Mouse (Mus musculus): Measurements from ENCODE around the gene Tmem274. TPM values are rescaled to one million over a fixed set of nuclear protein-coding genes. Genes with fewer than 3 reads are reported as not detected.

The Tmem274 gene
- not detected for polyA plus RNA-seq (2017; shearing (Covaris generic))

DNA sequence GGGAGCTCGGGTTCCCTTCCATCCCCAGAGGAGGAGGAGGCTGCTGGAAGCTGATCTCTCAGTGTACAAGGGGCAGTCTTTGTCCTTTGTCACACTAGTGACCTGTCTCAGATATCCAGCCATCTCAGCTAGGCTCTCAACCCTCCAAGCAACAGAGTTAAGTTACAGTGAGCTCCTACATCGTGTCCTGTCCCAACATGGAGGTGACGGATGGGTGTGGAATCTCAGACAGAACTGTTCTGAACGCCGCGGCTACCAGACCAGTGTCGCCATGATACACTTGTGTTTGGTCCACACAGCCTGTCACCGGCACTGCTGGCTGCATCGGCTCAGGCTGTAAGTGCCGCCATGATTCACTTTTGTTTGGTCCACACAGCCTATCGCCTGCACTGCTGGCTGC is at the start of gene Tmem274:
Gene Tmem274, plus strand, starts transcription at position 301 of the 400 bp plus-strand sequence.

GRCm38 (mm10) chr4:149454879-149455278 is 22.3 kb upstream of the Tmem274 start, which contains the start of gene Rbp7:
Rbp7 (minus strand) TSS chr4:149454978.

DNA sequence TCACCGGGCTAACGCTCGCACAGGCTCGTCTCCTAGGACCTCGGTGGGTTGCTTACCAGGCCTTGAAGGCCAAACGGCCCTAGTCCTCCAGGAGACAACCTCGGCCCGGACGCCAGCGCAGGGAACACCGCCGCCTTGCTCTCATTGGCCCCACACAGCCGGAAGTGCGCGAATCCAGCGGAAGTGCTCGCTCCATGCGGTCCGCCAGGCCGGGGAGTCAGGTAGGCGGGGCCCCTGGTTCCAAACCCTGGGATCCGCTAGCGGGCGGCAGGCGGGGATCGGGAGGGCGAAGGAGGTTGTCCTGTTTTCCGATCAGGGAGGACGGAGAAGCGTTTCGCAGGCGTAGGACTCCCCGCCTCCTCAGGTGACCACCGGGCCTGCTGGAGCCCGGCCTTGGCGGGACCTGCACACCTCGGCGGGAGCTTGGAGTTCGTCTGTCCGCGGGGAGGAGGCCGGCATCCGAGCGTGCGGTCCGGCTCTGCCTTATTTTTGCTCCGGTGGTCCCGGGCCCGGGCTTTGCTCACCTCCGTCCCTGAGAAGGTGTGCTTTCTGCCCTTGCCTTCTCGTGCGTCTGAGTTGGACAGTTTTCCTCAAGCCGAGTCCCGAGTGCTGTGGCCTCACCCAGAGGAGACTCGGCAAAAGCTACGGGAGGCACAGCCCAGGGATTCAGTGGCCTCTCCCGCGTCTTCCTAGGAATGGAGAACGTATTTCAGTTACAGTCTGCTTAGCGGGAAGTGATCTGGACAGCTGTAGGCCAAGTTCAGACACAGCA is 8.1 kb downstream of the Tmem274 start, which contains the start of the genes Nmnat1 and Lzic:
Gene Nmnat1, minus strand, starts transcription at position 150 of the 772 bp plus-strand sequence.
Gene Lzic, plus strand, starts transcription at position 177 of the 772 bp plus-strand sequence.

GRCm38 (mm10) chr4:149517868-149518340 is 40.7 kb downstream of the Tmem274 start, which contains the start of gene Ctnnbip1:
Ctnnbip1 (plus strand) TSS chr4:149518236.

Other genes starting within 250 kb of the Tmem274 start
- 34.9 TPM for gene Kif1b, start 169.7 kb upstream of the Tmem274 start, polyA plus RNA-seq (2017; shearing (Covaris generic))
- gene Ube4b, start 50.6 kb upstream of the Tmem274 start, polyA plus RNA-seq (2017; shearing (Covaris generic)), result 48.2 TPM
- not detected for gene Rbp7, start 22.4 kb upstream of the Tmem274 start, polyA plus RNA-seq (2017; shearing (Covaris generic))
- 10.0 TPM for gene Nmnat1, start 7.8 kb downstream of the Tmem274 start, polyA plus RNA-seq (2017; shearing (Covaris generic))
- 39.0 TPM for gene Lzic, start 7.9 kb downstream of the Tmem274 start, polyA plus RNA-seq (2017; shearing (Covaris generic))
- 2.9 TPM for gene Ctnnbip1, start 40.9 kb downstream of the Tmem274 start, polyA plus RNA-seq (2017; shearing (Covaris generic))
- 22.6 TPM for gene Clstn1, start 109.1 kb downstream of the Tmem274 start, polyA plus RNA-seq (2017; shearing (Covaris generic))
- gene Pik3cd, start 225.2 kb downstream of the Tmem274 start, polyA plus RNA-seq (2017; shearing (Covaris generic)), result 336 TPM

Measured in CD4-positive, CD25-positive, alpha-beta regulatory T cell (primary cell).